Mouse (Mus musculus) layer of hippocampus, adult 8-10 months (tissue): Measurements from ENCODE around the gene Ccpg1. TPM values are rescaled to one million over a fixed set of nuclear protein-coding genes. Genes with fewer than 3 reads are reported as not detected.

ENCODE experiments used
- DNase-seq, 2 experiments: peaks; one replicate each; pipeline ENCODE4 v3.0.0; 2022; ENCODE audit warnings: low spot score in 2 of 2
- microRNA-seq, 2 experiments: library from miRNA; unstranded; fragments of <30 nt; microRNA quantifications; one replicate each; pipeline ENCODE4 v1.2.0; 2022
- total RNA-seq, 4 experiments: library from RNA; stranded (reverse); gene quantifications; 2 replicates each; pipeline ENCODE4 v1.2.4; 2022

The Ccpg1 gene
- total RNA-seq, 4 experiments from 2014 or later, result 130 to 173 (median 150) TPM

GRCm38 (mm10) chr9:73044146-73045079 lies 59.2 kb downstream of the Ccpg1 start, which contains the start of gene Rab27a:
Gene Rab27a, plus strand, starts transcription at chr9:73044854.
- DNase-seq, result peak; percentile 64 to 82

- no peak for DNase-seq
These were observed 60.0 kb downstream of the Ccpg1 start for GRCm38 (mm10) chr9:73045204-73045603.

GRCm38 (mm10) chr9:73045711-73046110 lies 60.5 kb downstream of the Ccpg1 start:
- no peak for DNase-seq

- DNase-seq, result no peak
These were observed 62.7 kb downstream of the Ccpg1 start for GRCm38 (mm10) chr9:73047906-73048305.

DNA sequence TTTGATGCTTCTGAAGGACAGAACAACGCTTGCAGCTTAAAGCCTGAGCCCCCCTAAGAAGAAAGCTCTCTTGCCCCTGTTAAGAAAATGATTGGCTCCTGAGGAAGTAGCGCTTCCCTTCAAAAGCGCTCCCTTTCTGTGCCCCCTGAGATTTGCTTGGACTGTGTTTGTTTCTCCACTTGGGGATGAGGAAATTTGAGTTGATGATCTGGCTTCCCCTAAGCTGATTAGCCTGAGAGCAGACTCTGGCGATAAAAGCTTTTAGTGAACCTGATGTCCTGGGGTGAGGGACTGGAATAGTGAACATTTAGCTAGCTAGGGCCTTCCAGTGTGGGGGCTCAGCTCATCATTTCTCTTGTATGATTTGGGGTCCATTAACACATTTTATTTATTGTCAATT lies 63.7 kb downstream of the Ccpg1 start:
- no peak for DNase-seq

- DNase-seq, result no peak
These were observed 64.6 kb downstream of the Ccpg1 start for GRCm38 (mm10) chr9:73049833-73050232.

- peak in 1 of 2 experiments; percentile 38 for DNase-seq
These were observed 65.4 kb downstream of the Ccpg1 start for GRCm38 (mm10) chr9:73050606-73051005.

GRCm38 (mm10) chr9:73055441-73055911 lies 70.2 kb downstream of the Ccpg1 start:
- DNase-seq, result no peak

DNA sequence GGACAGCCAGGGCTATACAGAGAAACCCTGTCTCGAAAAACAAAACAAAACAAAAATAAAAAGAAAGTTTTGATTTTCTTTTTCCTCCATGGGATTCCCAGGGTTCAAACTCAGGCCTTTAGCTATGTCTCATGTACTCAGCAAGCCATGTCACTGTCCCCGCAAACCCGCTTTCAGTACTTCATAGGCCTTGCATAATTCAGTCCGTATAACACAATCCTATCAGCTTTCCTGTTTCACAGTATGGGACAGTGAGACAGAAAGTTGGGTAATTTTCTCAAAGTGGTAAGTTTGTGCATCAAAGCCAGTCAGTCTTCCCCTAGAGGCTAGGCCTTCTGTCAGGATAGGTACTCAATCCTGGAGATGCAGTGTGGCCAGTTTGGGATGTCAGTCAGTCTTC lies 74.0 kb downstream of the Ccpg1 start:
- DNase-seq, result no peak

- no peak for DNase-seq
These were observed 78.5 kb downstream of the Ccpg1 start for GRCm38 (mm10) chr9:73063621-73064290.

Small RNA genes within 50 kb of the gene (microRNA-seq; reads per million reads assigned to microRNA genes)
- gene Gm27353, result 0 reads per million in 2 experiments

Other genes with a start within 250 kb of the Ccpg1 start
- gene Prtg, start 178.6 kb upstream of the Ccpg1 start, total RNA-seq, result 1 to 10 TPM; 2.2 to 2.9 (median 2.7) TPM
- 10 to 100 TPM; 26.3 to 31.3 (median 28.8) TPM for gene Pygo1, start 59.8 kb upstream of the Ccpg1 start, total RNA-seq
- 1 to 10 TPM; 1.5 to 3.1 (median 2.7) TPM for gene Dyx1c1, start 26.6 kb upstream of the Ccpg1 start, total RNA-seq
- not detected for gene Gm44503, start 26.6 kb upstream of the Ccpg1 start, total RNA-seq
- 10 to 100 TPM in 3 of 4 experiments, 1 to 10 TPM in 1; 9.2 to 15.1 (median 13.6) TPM for gene Ccpg1os, start within 50 bp of the Ccpg1 start, total RNA-seq
- 10 to 100 TPM; 15.5 to 19.3 (median 17.3) TPM for gene Pigb, start 54.9 kb downstream of the Ccpg1 start, total RNA-seq
- gene Rab27a, start 59.4 kb downstream of the Ccpg1 start, total RNA-seq, result 10 to 100 TPM; 17.1 to 18.2 (median 17.9) TPM
- 1 to 10 TPM; 3.0 to 5.4 (median 4.5) TPM for gene Khdc3, start 116.4 kb downstream of the Ccpg1 start, total RNA-seq
- gene Gm20509, start 117.0 kb downstream of the Ccpg1 start, total RNA-seq, result 1 to 10 TPM; 1.0 to 4.3 (median 1.3) TPM
- gene Rsl24d1, start 128.0 kb downstream of the Ccpg1 start, total RNA-seq, result 10 to 100 TPM; 55.8 to 64.9 (median 60.1) TPM